Mouse (Mus musculus) liver, embryonic 15.5 days (tissue): ENCODE data around the gene Lamp3. TPM values are rescaled to one million over a fixed set of nuclear protein-coding genes. Genes with fewer than 3 reads are reported as not detected.

Experiments used
- polyA plus RNA-seq: library from polyadenylated mRNA; unstranded; fragments of >200 nt; fragmentation: Nextera tagmentation; extraction: Ambion mirVana; gene quantifications from 2 replicates; pipeline ENCODE4 v1.2.1, GENCODE M21; 2015

Lamp3 gene
- polyA plus RNA-seq, 1 experiment from 2014 or later = not detected

Other genes with a start within 250 kb of the Lamp3 start
- not detected in 2 replicates for gene Olfr166, start 222.7 kb downstream of the Lamp3 start, polyA plus RNA-seq
- not detected in 2 replicates for gene Olfr167, start 184.1 kb downstream of the Lamp3 start, polyA plus RNA-seq
- not detected in 2 replicates for gene Olfr168, start 170.8 kb downstream of the Lamp3 start, polyA plus RNA-seq
- not detected in 2 replicates for gene Olfr169, start 134.6 kb downstream of the Lamp3 start, polyA plus RNA-seq
- not detected in 2 replicates for gene Olfr170, start 94.5 kb downstream of the Lamp3 start, polyA plus RNA-seq
- not detected in 2 replicates for gene Olfr171, start 76.5 kb downstream of the Lamp3 start, polyA plus RNA-seq
- 0.37 and 0.59 TPM in 2 replicates for gene B3gnt5, start 53.8 kb upstream of the Lamp3 start, polyA plus RNA-seq